Mouse (Mus musculus) gastrocnemius, adult 8-10 months (tissue): Measurements from ENCODE around the gene Pigx. TPM values are rescaled to one million over a fixed set of nuclear protein-coding genes. Genes with fewer than 3 reads are reported as not detected.

Experiments
- DNase-seq, 2 experiments: peaks; one replicate each; pipeline ENCODE4 v3.0.0; 2022; ENCODE audit warnings: low spot score in 2 of 2
- total RNA-seq, 4 experiments: library from RNA; stranded (reverse); gene quantifications; 2 replicates each; pipeline ENCODE4 v1.2.4; 2022

The Pigx gene
- total RNA-seq, 4 experiments from 2014 or later: 11.3 to 17.4 (median 11.7) TPM

- no peak for DNase-seq
Observed at GRCm38 (mm10) chr16:32062226-32062625, 37.3 kb downstream of the Pigx start.

GRCm38 (mm10) chr16:32059840-32060523, 39.6 kb downstream of the Pigx start:
- no peak for DNase-seq

- DNase-seq: no peak
Observed at GRCm38 (mm10) chr16:32058817-32059216, 40.7 kb downstream of the Pigx start.

- DNase-seq: no peak
Observed at GRCm38 (mm10) chr16:32042367-32042766, 57.2 kb downstream of the Pigx start.

Other genes with a start within 250 kb of the Pigx start
- gene Meltf, start 220.9 kb downstream of the Pigx start, total RNA-seq: not detected
- gene Pigz, start 165.9 kb downstream of the Pigx start, total RNA-seq: 1 to 10 TPM in 1 of 4 experiments, under 1 TPM in 3; 0.10 to 1.2 (median 0.16) TPM
- 10 to 100 TPM; 50.1 to 56.6 (median 51.4) TPM for gene 0610012G03Rik, start 151.2 kb downstream of the Pigx start, total RNA-seq
- gene Ncbp2, start 151.2 kb downstream of the Pigx start, total RNA-seq: 10 to 100 TPM in 3 of 4 experiments, 1 to 10 TPM in 1; 9.6 to 13.5 (median 10.3) TPM
- gene Senp5, start 96.5 kb downstream of the Pigx start, total RNA-seq: 10 to 100 TPM; 10.2 to 14.7 (median 11.8) TPM
- gene Pak2, start 20.4 kb downstream of the Pigx start, total RNA-seq: 10 to 100 TPM; 11.8 to 14.2 (median 13.3) TPM
- gene Cep19, start 60 bp upstream of the Pigx start, total RNA-seq: 10 to 100 TPM in 2 of 4 experiments, 1 to 10 TPM in 2; 9.5 to 11.1 (median 10.2) TPM
- gene Nrros, start 65.9 kb upstream of the Pigx start, total RNA-seq: 1 to 10 TPM in 2 of 4 experiments, under 1 TPM in 2; 0.56 to 1.7 (median 1.2) TPM
- gene Bex6, start 80.1 kb upstream of the Pigx start, total RNA-seq: not detected
- gene Fbxo45, start 147.4 kb upstream of the Pigx start, total RNA-seq: 10 to 100 TPM; 15.9 to 20.6 (median 16.7) TPM
- gene Wdr53, start 147.5 kb upstream of the Pigx start, total RNA-seq: 1 to 10 TPM; 5.5 to 8.0 (median 6.5) TPM
- gene Smco1, start 171.7 kb upstream of the Pigx start, total RNA-seq: 10 to 100 TPM; 55.5 to 79.7 (median 66.0) TPM
- 10 to 100 TPM in 2 of 4 experiments, 1 to 10 TPM in 2; 8.5 to 11.7 (median 10.2) TPM for gene Rnf168, start 177.7 kb upstream of the Pigx start, total RNA-seq
- gene Ubxn7, start 232.5 kb upstream of the Pigx start, total RNA-seq: 10 to 100 TPM; 10.9 to 15.5 (median 13.3) TPM